Mouse (Mus musculus): ENCODE measurements at regions not wholly inside any gene's neighbourhood (a gene's known extent, or its start where the extent isn't known, plus 50 kb on each side); places are given as distances from the start of the nearest gene placed in this dataset.
A peak's percentile ranks its signal among the peaks of the same experiment; 100 is the strongest.

GRCm38 (mm10) chr12:16221142-16221541 is 389.6 kb downstream of the Lpin1 start:
- Histone ChIP-seq H3K27me3 (ENCODE audit: insufficient read depth, low read length) (no peaks in the 10 kb centered on the region), H3K9me3 (ENCODE audit: low read depth, low read length) (no peaks in the 10 kb centered on the region), H3K36me3 (ENCODE audit: insufficient read depth) (no peaks in the 10 kb centered on the region), H3K4me3 (ENCODE audit: low read depth, low read length) (no peak overlapping the region), H3K4me1 (ENCODE audit: insufficient read depth) (no peaks in the 10 kb centered on the region), H3K9ac (no peak overlapping the region), H3K27ac (ENCODE audit: low read depth) (no peak overlapping the region), H3K4me2 (no peak overlapping the region)
- no peak for DNase-seq
- TF ChIP-seq CTCF (IDR thresholded peaks at IDR 0.05; ENCODE audit: low read depth), result no peak
- ATAC-seq (ENCODE audit: insufficient read depth), result no peak
- WGBS, result 83% methylated on average over 1 of the region's 1 CpGs

GRCm38 (mm10) chr12:16220561-16220960 is 390.2 kb downstream of the Lpin1 start:
- Histone ChIP-seq H3K9me3 (ENCODE audit: low read depth, low read length) (no peaks in the 10 kb centered on the region), H3K27me3 (ENCODE audit: insufficient read depth, low read length) (no peaks in the 10 kb centered on the region), H3K4me1 (ENCODE audit: insufficient read depth) (no peaks in the 10 kb centered on the region), H3K4me3 (ENCODE audit: low read depth, low read length) (no peak overlapping the region), H3K4me2 (no peak overlapping the region), H3K36me3 (ENCODE audit: insufficient read depth) (no peaks in the 10 kb centered on the region), H3K27ac (ENCODE audit: low read depth) (no peak overlapping the region), H3K9ac (no peak overlapping the region)
- WGBS, result 91% methylated on average over 3 of the region's 3 CpGs
- TF ChIP-seq CTCF (IDR thresholded peaks at IDR 0.05; ENCODE audit: low read depth), result no peak
- ATAC-seq (ENCODE audit: insufficient read depth) (no peak), DNase-seq (no peak)

- Histone ChIP-seq H3K4me3 (ENCODE audit: low read depth, low read length) (no peak overlapping the region), H3K27ac (ENCODE audit: low read depth) (no peak overlapping the region), H3K4me1 (ENCODE audit: insufficient read depth) (no peaks in the 10 kb centered on the region), H3K9ac (no peak overlapping the region), H3K27me3 (ENCODE audit: insufficient read depth, low read length) (no peaks in the 10 kb centered on the region), H3K9me3 (ENCODE audit: low read depth, low read length) (no peaks in the 10 kb centered on the region), H3K4me2 (no peak overlapping the region), H3K36me3 (ENCODE audit: insufficient read depth) (no peaks in the 10 kb centered on the region)
- TF ChIP-seq CTCF (IDR thresholded peaks at IDR 0.05; ENCODE audit: low read depth), result no peak
- WGBS, result 86% methylated on average over 4 of the region's 4 CpGs
- DNase-seq (no peak), ATAC-seq (ENCODE audit: insufficient read depth) (no peak)
These were observed 391.9 kb downstream of the Lpin1 start for GRCm38 (mm10) chr12:16218906-16219305.

GRCm38 (mm10) chr12:16210553-16210952 is 393.8 kb upstream of the Trib2 start:
- H3K4me2 ChIP-seq, result no peak overlapping the region
- peak; percentile 43 for DNase-seq

GRCm38 (mm10) chr12:16210111-16210510 is 393.4 kb upstream of the Trib2 start:
- Histone ChIP-seq H3K4me3 (ENCODE audit: low read depth, low read length) (no peak overlapping the region), H3K9me3 (ENCODE audit: low read depth, low read length) (no peaks in the 10 kb centered on the region), H3K36me3 (ENCODE audit: insufficient read depth) (no peaks in the 10 kb centered on the region), H3K9ac (no peak overlapping the region), H3K4me2 (no peak overlapping the region), H3K4me1 (ENCODE audit: insufficient read depth) (0 out of 2 replicates have a peak, but pooled peaks cover 5% of the 10 kb centered on the region), H3K27me3 (ENCODE audit: insufficient read depth, low read length) (no peaks in the 10 kb centered on the region), H3K27ac (ENCODE audit: low read depth) (no peak overlapping the region)
- TF ChIP-seq CTCF (IDR thresholded peaks at IDR 0.05; ENCODE audit: low read depth), result no peak
- no peak for ATAC-seq (ENCODE audit: insufficient read depth)
- DNase-seq, result no peak
- 49% methylated on average over 2 of the region's 2 CpGs for WGBS

More at GRCm38 (mm10) chr12:16210553-16210952, 393.8 kb upstream of the Trib2 start:
- no peak overlapping the region for H3K9ac ChIP-seq
- no peak for ATAC-seq (ENCODE audit: insufficient read depth)
- no peaks in the 10 kb centered on the region for H3K27me3 ChIP-seq (ENCODE audit: insufficient read depth, low read length)
- no peak overlapping the region for H3K4me3 ChIP-seq (ENCODE audit: low read depth, low read length)
- WGBS, result 25% methylated on average over 4 of the region's 4 CpGs
- no peak overlapping the region for H3K27ac ChIP-seq (ENCODE audit: low read depth)
- 0 out of 2 replicates have a peak, but pooled peaks cover 5% of the 10 kb centered on the region for H3K4me1 ChIP-seq (ENCODE audit: insufficient read depth)
- no peaks in the 10 kb centered on the region for H3K9me3 ChIP-seq (ENCODE audit: low read depth, low read length)
- no peaks in the 10 kb centered on the region for H3K36me3 ChIP-seq (ENCODE audit: insufficient read depth)
- TF ChIP-seq CTCF (IDR thresholded peaks at IDR 0.05; ENCODE audit: low read depth), result no peak

GRCm38 (mm10) chr12:16204941-16205340 is 388.2 kb upstream of the Trib2 start:
- Histone ChIP-seq H3K9me3 (ENCODE audit: low read depth, low read length) (no peaks in the 10 kb centered on the region), H3K4me1 (ENCODE audit: insufficient read depth) (no peaks in the 10 kb centered on the region), H3K4me2 (no peak overlapping the region), H3K27ac (ENCODE audit: low read depth) (no peak overlapping the region), H3K9ac (no peak overlapping the region), H3K27me3 (ENCODE audit: insufficient read depth, low read length) (no peaks in the 10 kb centered on the region), H3K4me3 (ENCODE audit: low read depth, low read length) (no peak overlapping the region), H3K36me3 (ENCODE audit: insufficient read depth) (no peaks in the 10 kb centered on the region)
- WGBS, result 72% methylated on average over 4 of the region's 4 CpGs
- DNase-seq (no peak), ATAC-seq (ENCODE audit: insufficient read depth) (no peak)
- no peak for TF ChIP-seq CTCF (IDR thresholded peaks at IDR 0.05; ENCODE audit: low read depth)

- TF ChIP-seq CTCF (IDR thresholded peaks at IDR 0.05; ENCODE audit: low read depth), result no peak
- H3K9ac ChIP-seq, result no peak overlapping the region
- 82% methylated on average over 2 of the region's 2 CpGs for WGBS
- no peak overlapping the region for H3K27ac ChIP-seq (ENCODE audit: low read depth)
- no peaks in the 10 kb centered on the region for H3K9me3 ChIP-seq (ENCODE audit: low read depth, low read length)
- ATAC-seq (ENCODE audit: insufficient read depth), result no peak
- no peak overlapping the region for H3K4me3 ChIP-seq (ENCODE audit: low read depth, low read length)
- H3K4me1 ChIP-seq (ENCODE audit: insufficient read depth), result no peaks in the 10 kb centered on the region
- H3K27me3 ChIP-seq (ENCODE audit: insufficient read depth, low read length), result no peaks in the 10 kb centered on the region
- no peak for DNase-seq
- no peak overlapping the region for H3K4me2 ChIP-seq
- no peaks in the 10 kb centered on the region for H3K36me3 ChIP-seq (ENCODE audit: insufficient read depth)
These were observed 380.2 kb upstream of the Trib2 start for GRCm38 (mm10) chr12:16196917-16197316.

Data from lung, embryonic 14.5 days (tissue).